Mouse (Mus musculus) forebrain, embryonic 14.5 days (tissue): ENCODE measurements around the gene Cfap77. TPM values are rescaled to one million over a fixed set of nuclear protein-coding genes. Genes with fewer than 3 reads are reported as not detected.

ENCODE experiments used
- polyA plus RNA-seq: library from polyadenylated mRNA; unstranded; fragments of >200 nt; fragmentation: Nextera tagmentation; extraction: Ambion mirVana; gene quantifications from 2 replicates; pipeline ENCODE4 v1.2.1, GENCODE M21; 2014

The Cfap77 gene
- polyA plus RNA-seq, 1 experiment from 2014 or later, result 0.11 TPM

Other genes with a start within 250 kb of the Cfap77 start
- gene Gtf3c4, start 214.7 kb downstream of the Cfap77 start, polyA plus RNA-seq, result 20.2 and 24.9 TPM in 2 replicates
- gene Ddx31, start 214.7 kb downstream of the Cfap77 start, polyA plus RNA-seq, result 13.5 and 15.7 TPM in 2 replicates
- gene Barhl1, start 138.4 kb downstream of the Cfap77 start, polyA plus RNA-seq, result 1.4 and 1.5 TPM in 2 replicates
- gene Ttf1, start 5.2 kb upstream of the Cfap77 start, polyA plus RNA-seq, result 6.0 and 7.4 TPM in 2 replicates
- gene Setx, start 69.1 kb upstream of the Cfap77 start, polyA plus RNA-seq, result 13.2 and 21.5 TPM in 2 replicates
- 6.6 and 8.8 TPM in 2 replicates for gene Ntng2, start 197.9 kb upstream of the Cfap77 start, polyA plus RNA-seq